Mouse (Mus musculus): Measurements from ENCODE around the gene Phf11b. TPM values are rescaled to one million over a fixed set of nuclear protein-coding genes. Genes with fewer than 3 reads are reported as not detected.
"Not testable (repeated sequence)": the region's sequence is repeated elsewhere in the genome, so short reads cannot be mapped to it uniquely, and the experiment has no call there.

Phf11b gene
- total RNA-seq (2015; ENCODE audit: low replicate concordance) (0.96 and 1.7 TPM in 2 replicates), total RNA-seq (2017; ENCODE audit: low replicate concordance) (2.3 and 3.9 TPM in 2 replicates)

DNA sequence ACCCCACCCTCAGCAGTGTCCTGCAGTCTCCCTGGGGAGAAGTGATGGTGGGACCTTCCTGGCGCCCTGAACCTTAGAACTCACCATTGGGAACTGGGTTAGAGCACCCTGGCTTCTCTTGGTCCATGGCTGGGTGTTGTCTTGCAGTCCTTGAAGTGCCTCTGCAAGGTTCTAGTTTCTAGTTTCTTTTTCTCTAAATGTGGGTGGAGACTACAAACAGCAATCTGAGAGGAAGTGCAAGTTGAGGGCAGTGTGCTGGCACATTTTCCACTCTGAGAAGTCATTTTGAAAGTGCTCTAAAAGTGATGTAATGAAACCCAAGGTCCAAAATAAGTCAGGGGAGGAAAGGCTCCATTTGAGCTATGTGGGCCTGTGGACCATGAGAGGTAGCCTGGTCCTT lies at the start of gene Phf11b:
Gene Phf11b (minus strand): TSS at position 163 of the 400 bp plus-strand sequence.
- ATAC-seq (replicated peaks; ENCODE audit: low FRiP score, poor library complexity, severe bottlenecking), result not testable (repeated sequence)

GRCm38 (mm10) chr14:59390181-59390580 lies 49.0 kb upstream of the Phf11b start:
- not testable (repeated sequence) for ATAC-seq (replicated peaks; ENCODE audit: low FRiP score, poor library complexity, severe bottlenecking)

DNA sequence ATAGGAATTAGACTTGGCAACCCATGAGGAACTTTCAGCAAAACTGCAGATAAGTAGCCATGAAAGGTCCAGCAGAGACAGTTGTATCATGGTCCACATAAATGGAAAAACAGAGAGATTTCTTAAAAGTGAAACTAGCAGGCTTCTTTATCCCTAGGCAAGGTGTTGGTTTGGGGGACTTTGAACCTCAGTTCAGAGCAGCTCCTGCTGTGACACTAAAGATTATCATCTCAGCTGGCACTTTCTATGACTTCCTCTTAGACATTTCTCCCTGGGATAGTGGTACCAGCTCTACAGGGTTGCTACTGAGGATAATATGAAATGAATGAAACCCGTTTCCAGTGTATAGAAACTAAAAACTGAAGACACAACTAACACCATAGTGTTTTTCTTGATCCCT lies 48.4 kb upstream of the Phf11b start:
- ATAC-seq (replicated peaks; ENCODE audit: low FRiP score, poor library complexity, severe bottlenecking), result no peak

DNA sequence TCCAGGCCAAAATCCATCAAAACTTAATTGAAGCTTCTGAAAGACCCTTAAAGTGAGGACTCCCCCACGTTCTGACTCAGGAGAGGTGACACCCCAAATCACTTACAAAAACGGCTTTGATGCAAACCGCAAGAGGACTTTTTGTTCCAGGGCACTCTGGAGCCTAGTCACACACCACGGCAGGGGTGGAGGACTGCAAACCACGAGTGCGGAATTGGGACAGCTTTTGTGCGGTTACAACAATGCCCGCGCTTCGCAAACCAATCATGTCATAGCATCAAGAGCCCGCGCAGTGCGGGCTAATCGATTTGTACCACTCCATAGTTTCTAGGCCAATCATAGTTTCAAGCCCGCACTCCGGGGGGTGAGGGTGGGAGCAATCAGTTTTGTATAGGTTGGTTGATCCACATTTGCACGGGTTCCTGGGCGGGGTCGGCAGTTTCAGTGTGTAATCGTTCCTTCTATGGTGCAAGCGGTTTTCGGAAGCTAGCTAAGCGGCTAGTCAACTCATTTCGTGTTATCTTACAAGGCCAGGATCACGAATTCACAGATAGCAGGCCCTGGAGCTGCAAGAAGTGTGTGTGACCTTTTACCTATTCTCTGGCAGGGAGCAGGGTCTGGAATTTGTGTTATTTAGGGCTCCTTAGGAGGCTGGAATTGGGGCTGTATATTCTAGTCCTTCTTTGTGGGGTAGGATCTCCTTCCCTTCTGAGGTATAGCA lies 29.4 kb upstream of the Phf11b start:
- ATAC-seq (replicated peaks; ENCODE audit: low FRiP score, poor library complexity, severe bottlenecking), result no peak

DNA sequence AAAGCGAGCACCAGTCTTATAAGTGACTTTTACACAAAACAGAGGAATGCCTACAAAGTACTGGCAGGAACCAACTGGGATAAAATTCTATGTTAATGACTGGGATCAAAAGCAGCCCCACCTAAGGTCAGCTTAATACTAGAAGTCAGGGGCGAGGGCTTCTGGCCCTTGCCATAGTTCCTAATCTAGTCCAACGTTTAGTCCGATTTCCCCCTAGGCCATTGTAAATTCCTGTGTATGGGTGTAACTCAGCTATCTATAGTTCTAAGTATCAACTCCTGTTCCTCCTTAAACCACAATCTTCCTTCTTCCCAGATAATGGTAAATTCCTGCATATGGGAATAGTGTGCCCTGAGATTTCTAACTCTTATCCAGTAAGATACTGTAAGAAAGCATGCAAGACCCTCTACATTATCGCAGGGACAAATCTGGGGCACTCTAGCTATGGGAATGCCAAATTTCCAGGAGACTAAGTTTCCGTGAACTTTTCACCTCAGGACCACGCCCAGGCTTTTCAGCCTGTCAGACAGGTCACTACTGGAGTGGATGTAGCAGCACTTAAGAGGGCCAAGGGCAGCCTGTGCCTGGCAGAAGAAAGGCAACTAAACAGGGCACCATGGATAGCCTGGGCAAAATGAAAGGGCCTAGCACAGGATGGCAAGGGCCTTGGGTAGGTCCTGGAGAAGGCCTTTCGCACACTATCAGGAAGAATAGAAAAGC lies 25.4 kb upstream of the Phf11b start:
- no peak for ATAC-seq (replicated peaks; ENCODE audit: low FRiP score, poor library complexity, severe bottlenecking)

- ATAC-seq (replicated peaks; ENCODE audit: low FRiP score, poor library complexity, severe bottlenecking), result no peak
Measured at GRCm38 (mm10) chr14:59365244-59365644, 24.1 kb upstream of the Phf11b start, which contains the start of gene Phf11d. Gene Phf11d (minus strand): TSS chr14:59365470.

DNA sequence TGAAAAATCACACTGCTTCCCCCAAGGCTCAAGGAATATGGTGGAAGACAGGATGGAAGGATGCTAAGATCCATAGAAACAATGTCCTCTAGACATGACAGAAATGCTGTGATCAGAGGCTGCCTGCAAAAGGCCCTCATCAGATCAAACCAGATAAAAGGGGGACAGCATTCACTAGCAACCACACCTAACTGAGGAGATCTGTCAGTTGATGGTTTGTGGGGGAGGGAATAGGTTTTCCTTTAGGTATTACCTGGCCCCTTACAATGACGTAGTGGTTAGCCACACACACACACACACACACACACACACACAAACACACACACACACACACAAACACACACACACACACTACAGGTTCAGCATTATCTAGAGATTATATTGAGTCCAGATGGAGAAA lies 1.6 kb downstream of the Phf11b start:
- no peak for ATAC-seq (replicated peaks; ENCODE audit: low FRiP score, poor library complexity, severe bottlenecking)

GRCm38 (mm10) chr14:59336056-59336455 lies 5.1 kb downstream of the Phf11b start:
- ATAC-seq (replicated peaks; ENCODE audit: low FRiP score, poor library complexity, severe bottlenecking), result not testable (repeated sequence)

DNA sequence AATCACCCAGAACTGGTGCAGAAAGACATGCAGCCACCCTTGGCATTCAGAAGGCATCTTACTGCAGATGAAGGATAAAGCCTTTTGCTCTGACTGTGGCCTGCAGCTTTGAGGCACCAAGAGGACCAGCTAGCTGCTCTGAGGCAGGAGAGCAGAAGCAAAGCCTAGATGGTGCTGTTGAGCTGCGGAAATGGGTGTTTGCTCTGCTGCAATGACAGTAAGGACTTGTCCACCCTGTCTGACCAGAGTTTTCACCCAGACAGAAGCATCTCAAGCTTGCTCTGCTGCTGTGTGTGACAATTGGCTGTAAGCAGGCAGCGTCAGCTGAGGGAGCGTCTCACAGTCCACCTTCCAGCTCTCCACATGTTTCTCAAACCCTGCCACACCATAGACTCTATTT lies 10.7 kb downstream of the Phf11b start:
- ATAC-seq (replicated peaks; ENCODE audit: low FRiP score, poor library complexity, severe bottlenecking), result not testable (repeated sequence)

DNA sequence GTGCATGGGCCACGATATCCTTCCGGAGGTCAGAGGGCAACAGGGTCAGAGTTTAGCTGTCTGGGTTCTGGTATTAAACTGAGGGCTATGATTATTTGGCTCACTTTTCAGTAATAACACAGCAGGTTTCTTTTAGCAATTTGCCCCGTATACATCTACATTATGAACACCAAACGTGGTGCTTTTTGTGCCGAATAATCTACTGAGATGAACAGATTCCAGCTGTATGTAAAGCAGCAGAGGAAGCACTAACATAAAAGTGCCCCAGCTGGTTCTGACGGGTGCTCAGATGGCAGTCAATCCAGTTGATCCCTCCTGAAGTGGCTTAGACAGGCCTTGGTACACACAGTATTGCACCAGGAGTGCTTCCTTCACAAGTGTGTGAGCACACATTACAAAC lies 21.2 kb downstream of the Phf11b start:
- ATAC-seq (replicated peaks; ENCODE audit: low FRiP score, poor library complexity, severe bottlenecking), result not testable (repeated sequence)

- ATAC-seq (replicated peaks; ENCODE audit: low FRiP score, poor library complexity, severe bottlenecking), result not testable (repeated sequence)
Measured at GRCm38 (mm10) chr14:59319036-59319435, 22.1 kb downstream of the Phf11b start.

- ATAC-seq (replicated peaks; ENCODE audit: low FRiP score, poor library complexity, severe bottlenecking), result not testable (repeated sequence)
Measured at GRCm38 (mm10) chr14:59297391-59297790, 43.8 kb downstream of the Phf11b start, which contains the start of gene Phf11a. Gene Phf11a (minus strand): TSS chr14:59297522.

- peak; percentile 55; the same call in 1 of the 2 replicates for ATAC-seq (replicated peaks; ENCODE audit: low FRiP score, poor library complexity, severe bottlenecking)
Measured at GRCm38 (mm10) chr14:59291769-59292168, 49.4 kb downstream of the Phf11b start.

DNA sequence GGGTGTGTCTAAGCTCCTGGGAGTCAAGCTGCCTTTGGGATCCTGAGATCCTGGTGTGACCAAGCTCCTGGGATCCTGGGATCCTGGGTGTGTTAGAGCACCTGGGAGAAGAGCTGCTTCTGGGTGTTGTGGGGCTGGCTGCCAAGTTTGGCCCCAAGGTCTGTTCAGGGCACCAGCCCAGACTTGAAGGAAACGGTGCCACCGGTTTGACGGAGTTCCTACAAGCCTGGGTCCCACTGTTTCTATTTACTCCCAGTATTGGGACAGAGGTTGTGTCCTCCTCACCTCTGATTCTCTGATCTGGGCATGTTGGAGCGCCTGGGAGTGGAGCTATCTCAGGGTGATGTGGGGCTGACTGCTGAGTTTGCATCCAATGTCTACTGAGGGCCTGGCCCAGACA lies 66.2 kb downstream of the Phf11b start:
- not testable (repeated sequence) for ATAC-seq (replicated peaks; ENCODE audit: low FRiP score, poor library complexity, severe bottlenecking)

Other genes with a start within 250 kb of the Phf11b start
- not detected in 2 replicates for gene 1700129C05Rik, start 198.5 kb downstream of the Phf11b start, total RNA-seq (2015; ENCODE audit: low replicate concordance)
- gene 1700129C05Rik, start 198.5 kb downstream of the Phf11b start, total RNA-seq (2017; ENCODE audit: low replicate concordance), result 1.8 TPM in 1 of 2 replicates, not detected in the other
- gene Gm5142, start 162.6 kb downstream of the Phf11b start, total RNA-seq (2015; ENCODE audit: low replicate concordance), result not detected in 2 replicates
- not detected in 2 replicates for gene Gm5142, start 162.6 kb downstream of the Phf11b start, total RNA-seq (2017; ENCODE audit: low replicate concordance)
- gene Rcbtb1, start 140.1 kb downstream of the Phf11b start, total RNA-seq (2015; ENCODE audit: low replicate concordance), result 1.9 and 7.9 TPM in 2 replicates
- gene Rcbtb1, start 140.1 kb downstream of the Phf11b start, total RNA-seq (2017; ENCODE audit: low replicate concordance), result 7.8 and 9.3 TPM in 2 replicates
- gene Gm6904, start 81.1 kb downstream of the Phf11b start, total RNA-seq (2015; ENCODE audit: low replicate concordance), result not detected in 2 replicates
- 0.51 TPM in 1 of 2 replicates, not detected in the other for gene Gm6904, start 81.1 kb downstream of the Phf11b start, total RNA-seq (2017; ENCODE audit: low replicate concordance)
- 0.38 TPM in 1 of 2 replicates, not detected in the other for gene Phf11a, start 43.8 kb downstream of the Phf11b start, total RNA-seq (2015; ENCODE audit: low replicate concordance)
- gene Phf11a, start 43.8 kb downstream of the Phf11b start, total RNA-seq (2017; ENCODE audit: low replicate concordance), result 1.4 TPM in 1 of 2 replicates, not detected in the other
- gene Phf11d, start 24.1 kb upstream of the Phf11b start, total RNA-seq (2015; ENCODE audit: low replicate concordance), result 0.84 and 4.2 TPM in 2 replicates
- 0.42 and 0.85 TPM in 2 replicates for gene Phf11d, start 24.1 kb upstream of the Phf11b start, total RNA-seq (2017; ENCODE audit: low replicate concordance)
- gene Phf11c, start 54.0 kb upstream of the Phf11b start, total RNA-seq (2015; ENCODE audit: low replicate concordance), result 0.96 and 1.3 TPM in 2 replicates
- 1.4 and 2.2 TPM in 2 replicates for gene Phf11c, start 54.0 kb upstream of the Phf11b start, total RNA-seq (2017; ENCODE audit: low replicate concordance)
- gene Setdb2, start 99.5 kb upstream of the Phf11b start, total RNA-seq (2015; ENCODE audit: low replicate concordance), result 10.9 and 16.9 TPM in 2 replicates
- gene Setdb2, start 99.5 kb upstream of the Phf11b start, total RNA-seq (2017; ENCODE audit: low replicate concordance), result 12.7 and 13.6 TPM in 2 replicates
- 9.6 and 12.1 TPM in 2 replicates for gene Cab39l, start 99.6 kb upstream of the Phf11b start, total RNA-seq (2015; ENCODE audit: low replicate concordance)
- 10.8 and 12.4 TPM in 2 replicates for gene Cab39l, start 99.6 kb upstream of the Phf11b start, total RNA-seq (2017; ENCODE audit: low replicate concordance)

Data from erythroblast, adult 5-6 weeks (primary cell).